24 mouse cellular contexts compared by ENCODE assay signal in the genomic region with DNA sequence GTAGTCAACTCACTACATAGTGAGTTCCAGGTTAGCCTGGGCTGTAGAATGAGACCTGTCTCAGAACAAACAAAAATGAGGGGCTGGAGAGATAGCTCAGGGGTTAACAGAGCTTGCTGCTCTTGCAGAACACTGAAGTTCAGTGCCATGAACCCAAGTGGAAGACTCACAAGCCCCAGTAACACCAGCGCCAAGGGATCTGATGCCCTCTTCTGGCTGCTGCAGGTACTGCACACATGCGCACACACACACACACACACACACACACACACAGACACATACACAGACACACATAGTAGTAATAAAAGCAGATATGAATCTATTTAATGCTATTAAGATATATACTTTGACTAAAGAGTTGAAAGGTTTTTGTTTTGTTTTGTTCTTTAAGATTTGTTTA. TPM values are rescaled to one million over a fixed set of nuclear protein-coding genes. Genes with fewer than 3 reads are reported as not detected.
DNase-seq lines count a peak whose midpoint lies in the region; ATAC-seq and TF ChIP-seq lines count a peak whose summit lies in the region.
"Had no signal": no experiment of that assay in that cellular context is flagged by ENCODE, and none has a peak within 500 bp of the region (broad histone marks: within the 10 kb centered on the region; RNA-seq: fewer than 3 reads in every experiment).

No protein-coding gene starts in this region.

- WGBS in liver, adult 2 months = 75% methylated on average over 2 of the region's 2 CpGs
- 67% methylated on average over 2 of the region's 2 CpGs for WGBS in liver, embryonic 12.5 days (ENCODE audit: insufficient replicate concordance)
- 78% methylated on average over 2 of the region's 2 CpGs for WGBS in limb, embryonic 10.5 days

- peaks cover 5% of the 10 kb centered on the region for H3K9me3 ChIP-seq in liver, embryonic 12.5 days (replicated peaks)
- no peaks in the 10 kb centered on the region for H3K9me3 ChIP-seq in limb, embryonic 10.5 days (replicated peaks)
- H3K9me3 ChIP-seq: embryonic facial prominence, embryonic 15.5 days; hindbrain, embryonic 13.5 days; kidney, embryonic 15.5 days; limb, embryonic 15.5 days had no signal

- ATAC-seq in CD4-positive, CD25-positive, alpha-beta regulatory T cell, adult 4 months = no peak
- no peak for ATAC-seq in liver, embryonic 12.5 days
- ATAC-seq: activated CD4-positive, CD25-positive, alpha-beta regulatory T cell, adult 4 months; forebrain, postnatal 0 days; midbrain, embryonic 16.5 days had no signal

- H3K27ac ChIP-seq in liver, adult 2 months (replicated peaks; ENCODE audit: insufficient read depth, low read depth, low read length) = no peak overlapping the region
- H3K27ac ChIP-seq in liver, embryonic 12.5 days = no peak overlapping the region
- no peak overlapping the region for H3K27ac ChIP-seq in testis, adult 2 months (ENCODE audit: control insufficient read depth, insufficient read depth, low read depth, low read length)
- H3K27ac ChIP-seq in limb, embryonic 10.5 days = no peak overlapping the region
- H3K27ac ChIP-seq: embryonic facial prominence, embryonic 15.5 days; forebrain, embryonic 10.5 days; hindbrain, embryonic 13.5 days; kidney, embryonic 15.5 days; limb, embryonic 15.5 days had no signal

- peak; percentile 33 for DNase-seq in CD4-positive, CD25-positive, alpha-beta regulatory T cell, adult 2 months (ENCODE audit: low read depth, low spot score)
- no peak for DNase-seq in liver, adult 2 months (ENCODE audit: extremely low read depth, low read depth, low spot score)
- no peak for DNase-seq in testis, postnatal 10 days (ENCODE audit: low spot score)
- no peak for DNase-seq in cerebellum, adult 8-10 months
- DNase-seq in limb, embryonic 10.5 days (ENCODE audit: low spot score) = no peak
- DNase-seq: adrenal gland, postnatal 14 days; cerebellum, adult 11 months; cerebellum, postnatal 25 days; forebrain, postnatal 0 days; lung, postnatal 14 days; right cerebral cortex, postnatal 4 days; thymus, postnatal 4 days had no signal

- peak; percentile 32 for TF ChIP-seq CTCF in liver, adult 2 months (IDR thresholded peaks at IDR 0.05; ENCODE audit: low read depth, low read length)
- peak; percentile 61; the same call in 1 of the 2 replicates for TF ChIP-seq CTCF in testis, adult 2 months (IDR thresholded peaks at IDR 0.05; ENCODE audit: control insufficient read depth, insufficient read depth, insufficient replicate concordance, low read depth, low read length)

- no peaks in the 10 kb centered on the region for H3K79me2 ChIP-seq in liver, adult 2 months (ENCODE audit: control insufficient read depth, insufficient read depth, low read length)

- peaks cover 3% of the 10 kb centered on the region; the same call in 1 of the 2 replicates for H3K4me1 ChIP-seq in liver, adult 2 months (ENCODE audit: control insufficient read depth, insufficient read depth, low read length)
- peaks cover 7% of the 10 kb centered on the region for H3K4me1 ChIP-seq in liver, embryonic 12.5 days
- peaks cover 15% of the 10 kb centered on the region for H3K4me1 ChIP-seq in testis, adult 2 months (ENCODE audit: control insufficient read depth, insufficient read depth, low read length)
- H3K4me1 ChIP-seq in limb, embryonic 10.5 days = peaks cover 16% of the 10 kb centered on the region

- H3K36me3 ChIP-seq in liver, adult 2 months (ENCODE audit: control insufficient read depth, insufficient read depth, low read length) = no peaks in the 10 kb centered on the region
- H3K36me3 ChIP-seq in liver, embryonic 12.5 days = no peaks in the 10 kb centered on the region
- H3K36me3 ChIP-seq in testis, adult 2 months (ENCODE audit: control insufficient read depth, insufficient read depth, low read length) = no peaks in the 10 kb centered on the region
- H3K36me3 ChIP-seq in limb, embryonic 10.5 days = no peaks in the 10 kb centered on the region
- H3K36me3 ChIP-seq: embryonic facial prominence, embryonic 15.5 days; forebrain, embryonic 10.5 days; hindbrain, embryonic 13.5 days; kidney, embryonic 15.5 days; limb, embryonic 15.5 days had no signal

- H3K9ac ChIP-seq in liver, adult 2 months (ENCODE audit: low read depth, low read length) = no peak overlapping the region
- H3K9ac ChIP-seq in liver, embryonic 12.5 days = no peak overlapping the region
- H3K9ac ChIP-seq: embryonic facial prominence, embryonic 15.5 days; forebrain, postnatal 0 days; hindbrain, embryonic 13.5 days; kidney, embryonic 15.5 days; limb, embryonic 15.5 days had no signal

- no peak for TF ChIP-seq POLR2A in liver, adult 2 months (IDR thresholded peaks at IDR 0.05; ENCODE audit: extremely low read depth, insufficient read depth, low read length)
- TF ChIP-seq POLR2A in testis, adult 2 months (IDR thresholded peaks at IDR 0.05; ENCODE audit: control insufficient read depth, low read depth, low read length) = no peak

- H3K27me3 ChIP-seq in liver, adult 2 months (ENCODE audit: control insufficient read depth, insufficient read depth, low read length) = no peaks in the 10 kb centered on the region
- H3K27me3 ChIP-seq in liver, embryonic 12.5 days (replicated peaks) = no peaks in the 10 kb centered on the region
- no peaks in the 10 kb centered on the region for H3K27me3 ChIP-seq in testis, adult 2 months (ENCODE audit: control insufficient read depth, insufficient read depth, low read length)
- no peaks in the 10 kb centered on the region for H3K27me3 ChIP-seq in limb, embryonic 10.5 days (ENCODE audit: low read depth, poor library complexity, severe bottlenecking)
- H3K27me3 ChIP-seq: embryonic facial prominence, embryonic 15.5 days; kidney, embryonic 15.5 days; limb, embryonic 15.5 days had no signal

- no peak overlapping the region for H3K4me3 ChIP-seq in liver, adult 2 months (ENCODE audit: insufficient read depth, low read depth, low read length)
- H3K4me3 ChIP-seq in liver, embryonic 12.5 days = no peak overlapping the region
- no peak overlapping the region for H3K4me3 ChIP-seq in testis, adult 2 months (ENCODE audit: control insufficient read depth, low read depth, low read length)
- H3K4me3 ChIP-seq in limb, embryonic 10.5 days = no peak overlapping the region
- H3K4me3 ChIP-seq: embryonic facial prominence, embryonic 15.5 days; forebrain, embryonic 10.5 days; hindbrain, embryonic 13.5 days; kidney, embryonic 15.5 days; limb, embryonic 15.5 days had no signal

- H3K4me2 ChIP-seq in liver, embryonic 12.5 days = no peak overlapping the region
- H3K4me2 ChIP-seq: embryonic facial prominence, embryonic 15.5 days; heart, embryonic 11.5 days; hindbrain, embryonic 13.5 days; kidney, embryonic 15.5 days; limb, embryonic 15.5 days had no signal

RNA-seq across cellular contexts. Expression of a gene that starts 10.0 kb away (rescaled TPM):
- polyA plus RNA-seq in CD4-positive, CD25-positive, alpha-beta regulatory T cell, adult 4 months (2017; shearing (Covaris generic)) = 10 to 100 TPM; 17.8 to 34.4 TPM
- 12.4 and 18.0 TPM in 2 replicates for total RNA-seq in liver, adult 2 months (2014; rRNA removed)
- 6.3 and 11.4 TPM in 2 replicates for polyA plus RNA-seq in liver, adult 2 months (2012; rRNA removed)
- polyA plus RNA-seq in liver, embryonic 12.5 days (2016; fragmentation: Nextera tagmentation; extraction: Ambion mirVana) = 14.1 and 20.1 TPM in 2 replicates
- polyA plus RNA-seq in testis, adult 2 months (2012; rRNA removed) = 20.8 and 23.7 TPM in 2 replicates
- polyA plus RNA-seq in limb, embryonic 10.5 days (2016; fragmentation: Nextera tagmentation; extraction: Ambion mirVana) = 19.4 and 28.1 TPM in 2 replicates

RNA-seq across cellular contexts. Expression of a gene that starts 18.2 kb away (rescaled TPM):
- 1 to 10 TPM; 2.1 to 3.0 TPM for polyA plus RNA-seq in CD4-positive, CD25-positive, alpha-beta regulatory T cell, adult 4 months (2017; shearing (Covaris generic))
- total RNA-seq in liver, adult 2 months (2014; rRNA removed) = 0.13 and 0.28 TPM in 2 replicates
- polyA plus RNA-seq in liver, adult 2 months (2012; rRNA removed) = 0.37 and 0.41 TPM in 2 replicates
- polyA plus RNA-seq in liver, embryonic 12.5 days (2016; fragmentation: Nextera tagmentation; extraction: Ambion mirVana) = 0.62 and 0.81 TPM in 2 replicates
- polyA plus RNA-seq in testis, adult 2 months (2012; rRNA removed) = 1.7 and 1.9 TPM in 2 replicates
- polyA plus RNA-seq in limb, embryonic 10.5 days (2016; fragmentation: Nextera tagmentation; extraction: Ambion mirVana) = 1.0 and 1.1 TPM in 2 replicates
- total RNA-seq: megakaryocyte, adult 5-6 weeks had no signal

RNA-seq across cellular contexts. Expression of a gene that starts 44.0 kb away (rescaled TPM):
- polyA plus RNA-seq in CD4-positive, CD25-positive, alpha-beta regulatory T cell, adult 4 months (2017; shearing (Covaris generic)) = 10 to 100 TPM; 40.5 to 57.0 TPM
- total RNA-seq in liver, adult 2 months (2014; rRNA removed) = 30.0 and 32.7 TPM in 2 replicates
- 21.7 and 23.3 TPM in 2 replicates for polyA plus RNA-seq in liver, adult 2 months (2012; rRNA removed)
- polyA plus RNA-seq in liver, embryonic 12.5 days (2016; fragmentation: Nextera tagmentation; extraction: Ambion mirVana) = 46.1 and 52.3 TPM in 2 replicates
- polyA plus RNA-seq in testis, adult 2 months (2012; rRNA removed) = 79.0 and 82.5 TPM in 2 replicates
- polyA plus RNA-seq in limb, embryonic 10.5 days (2016; fragmentation: Nextera tagmentation; extraction: Ambion mirVana) = 61.7 and 67.7 TPM in 2 replicates
